Mouse (Mus musculus) liver, embryonic 14.5 days (tissue): ENCODE data around the gene 9130019O22Rik.

Experiments
- CTCF ChIP-seq: IDR thresholded peaks from 2 replicates; pipeline ENCODE4 v1.5.1; 2016; ENCODE audit warnings: antibody characterized with exemption, low read depth, control low read depth
- EP300 ChIP-seq: IDR thresholded peaks from 2 replicates; pipeline ENCODE4 v1.6.1; 2016; ENCODE audit warnings: antibody characterized with exemption, low read depth

GRCm38 (mm10) chr7:127400355-127400754, 13.4 kb upstream of the 9130019O22Rik start:
- TF ChIP-seq EP300 (0 out of 2 replicates have a peak, but pooled peaks have one; percentile 23), CTCF (no peak)
